ENCODE assay signal across 18 mouse cellular contexts in genomic region chr11:104609733-104610132, GRCm38 (mm10). TPM values are rescaled to one million over a fixed set of nuclear protein-coding genes. Genes with fewer than 3 reads are reported as not detected.
DNase-seq lines count a peak whose midpoint lies in the region; ATAC-seq and TF ChIP-seq lines count a peak whose summit lies in the region.
"Had no signal": no experiment of that assay in that cellular context is flagged by ENCODE, and none has a peak within 500 bp of the region (broad histone marks: within the 10 kb centered on the region; RNA-seq: fewer than 3 reads in every experiment).

No protein-coding gene starts in this region.

- intact Hi-C loops in left cerebral cortex, postnatal 10 days (cut with DNase I) = no loop called here

- no peak overlapping the region for H3K4me3 ChIP-seq in forebrain, embryonic 14.5 days (ENCODE audit: low read depth, low read length)
- H3K4me3 ChIP-seq in forebrain, embryonic 11.5 days (ENCODE audit: low read depth, low read length) = no peak overlapping the region
- H3K4me3 ChIP-seq in small intestine, adult 2 months (ENCODE audit: low read depth, low read length) = peak overlapping the region; percentile 46
- H3K4me3 ChIP-seq: embryonic facial prominence, embryonic 10.5 days; erythroblast, embryonic 14.5 days; heart, embryonic 10.5 days; limb, embryonic 15.5 days had no signal

- ATAC-seq in forebrain, embryonic 14.5 days = no peak
- no peak for ATAC-seq in forebrain, embryonic 11.5 days (replicated peaks; ENCODE audit: low FRiP score)
- ATAC-seq in megakaryocyte progenitor cell, adult 5-6 weeks (replicated peaks; ENCODE audit: poor library complexity) = no peak
- ATAC-seq: forebrain, postnatal 0 days; hindbrain, postnatal 0 days had no signal

- TF ChIP-seq CTCF in small intestine, adult 2 months (IDR thresholded peaks at IDR 0.05; ENCODE audit: extremely low read depth, insufficient read length, insufficient replicate concordance, low read depth, low read length) = no peak

- H3K27ac ChIP-seq in forebrain, embryonic 14.5 days (ENCODE audit: low read depth, low read length) = no peak overlapping the region
- no peak overlapping the region for H3K27ac ChIP-seq in forebrain, embryonic 11.5 days (ENCODE audit: low read depth, low read length)
- peak overlapping the region; percentile 68 for H3K27ac ChIP-seq in small intestine, adult 2 months (ENCODE audit: insufficient read depth, low read depth, low read length)
- H3K27ac ChIP-seq: embryonic facial prominence, embryonic 10.5 days; heart, embryonic 10.5 days; hindbrain, postnatal 0 days; limb, embryonic 15.5 days had no signal

- 50% methylated on average over 4 of the region's 4 CpGs for WGBS in forebrain, embryonic 14.5 days
- WGBS in forebrain, embryonic 11.5 days = 39% methylated on average over 4 of the region's 4 CpGs
- 43% methylated on average over 4 of the region's 4 CpGs for WGBS in small intestine, adult 2 months

- H3K4me2 ChIP-seq in forebrain, embryonic 14.5 days (ENCODE audit: low read length) = no peak overlapping the region
- H3K4me2 ChIP-seq in forebrain, embryonic 11.5 days (ENCODE audit: low read depth, low read length, severe bottlenecking) = no peak overlapping the region
- H3K4me2 ChIP-seq: limb, embryonic 15.5 days had no signal

- peaks cover 19% of the 10 kb centered on the region for H3K27me3 ChIP-seq in forebrain, embryonic 14.5 days (replicated peaks; ENCODE audit: control insufficient read depth, insufficient read depth, low read length)
- H3K27me3 ChIP-seq in forebrain, embryonic 11.5 days (ENCODE audit: control insufficient read depth, insufficient read depth, low read length) = peaks cover 16% of the 10 kb centered on the region
- H3K27me3 ChIP-seq in small intestine, adult 2 months (ENCODE audit: control insufficient read depth, insufficient read depth, low read length) = peaks cover 14% of the 10 kb centered on the region

- peaks cover 4% of the 10 kb centered on the region; the same call in 1 of the 2 replicates for H3K4me1 ChIP-seq in forebrain, embryonic 14.5 days (ENCODE audit: control insufficient read depth, insufficient read depth, low read length)
- H3K4me1 ChIP-seq in forebrain, embryonic 11.5 days (replicated peaks; ENCODE audit: control insufficient read depth, insufficient read depth, low read length) = peaks cover 5% of the 10 kb centered on the region; the same call in 1 of the 2 replicates
- peaks cover 5% of the 10 kb centered on the region; the same call in 1 of the 2 replicates for H3K4me1 ChIP-seq in small intestine, adult 2 months (ENCODE audit: control insufficient read depth, insufficient read depth, insufficient read length, low read length)

- H3K36me3 ChIP-seq in forebrain, embryonic 14.5 days (ENCODE audit: control insufficient read depth, insufficient read depth, low read length) = no peaks in the 10 kb centered on the region
- H3K36me3 ChIP-seq in forebrain, embryonic 11.5 days (ENCODE audit: control insufficient read depth, insufficient read depth, low read length) = no peaks in the 10 kb centered on the region
- no peaks in the 10 kb centered on the region for H3K36me3 ChIP-seq in small intestine, adult 2 months (ENCODE audit: control insufficient read depth, insufficient read depth, low read length)
- H3K36me3 ChIP-seq: embryonic facial prominence, embryonic 10.5 days; heart, embryonic 10.5 days; limb, embryonic 15.5 days had no signal

- DNase-seq in forebrain, embryonic 14.5 days (ENCODE audit: low spot score) = no peak
- no peak for DNase-seq in forebrain, embryonic 11.5 days (ENCODE audit: low spot score)
- DNase-seq in CD4-positive, CD25-positive, alpha-beta regulatory T cell, adult 2 months (ENCODE audit: low read depth, low spot score) = peak; percentile 42
- peak; percentile 57 for DNase-seq in induced T-regulatory cell, adult 2 months (ENCODE audit: low read depth)
- DNase-seq in left cerebral cortex, postnatal 10 days (ENCODE audit: extremely low spot score in 1 of 2, low spot score in 2 of 2) = no peak
- no peak for DNase-seq in heart, adult 11 months
- DNase-seq: adrenal gland, postnatal 25 days; cerebellum, postnatal 10 days; forebrain, postnatal 0 days; kidney, postnatal 14 days; right cerebral cortex, postnatal 14 days had no signal

- H3K9ac ChIP-seq in forebrain, embryonic 14.5 days (ENCODE audit: low read length) = 0 out of 2 replicates have a peak overlapping the region, but pooled peaks have one; percentile 13
- H3K9ac ChIP-seq in forebrain, embryonic 11.5 days (ENCODE audit: low read length) = no peak overlapping the region
- H3K9ac ChIP-seq: forebrain, postnatal 0 days; limb, embryonic 15.5 days had no signal

- no peak for TF ChIP-seq POLR2A in small intestine, adult 2 months (IDR thresholded peaks at IDR 0.05; ENCODE audit: low read depth, low read length)

- no peaks in the 10 kb centered on the region for H3K9me3 ChIP-seq in forebrain, embryonic 14.5 days (replicated peaks; ENCODE audit: control insufficient read depth, low read length)
- no peaks in the 10 kb centered on the region for H3K9me3 ChIP-seq in forebrain, embryonic 11.5 days (ENCODE audit: control insufficient read depth, low read length)
- H3K9me3 ChIP-seq: embryonic facial prominence, embryonic 10.5 days; heart, embryonic 10.5 days; limb, embryonic 15.5 days had no signal

RNA-seq across cellular contexts. Expression of gene Itgb3, which starts 1.9 kb away (rescaled TPM):
- 0.24 and 0.27 TPM in 2 replicates for polyA plus RNA-seq in forebrain, embryonic 14.5 days (2014; fragmentation: Nextera tagmentation; extraction: Ambion mirVana)
- polyA plus RNA-seq in forebrain, embryonic 11.5 days (2014; fragmentation: Nextera tagmentation; extraction: Ambion mirVana) = 0.98 and 1.1 TPM in 2 replicates
- polyA plus RNA-seq in small intestine, adult 2 months (2012; rRNA removed) = 5.3 and 7.2 TPM in 2 replicates
- total RNA-seq in left cerebral cortex, postnatal 10 days (2021) = 1 to 10 TPM; 5.5 to 6.7 TPM
- total RNA-seq in megakaryocyte progenitor cell, adult 5-6 weeks (2015) = 2.0 and 2.2 TPM in 2 replicates
- total RNA-seq in megakaryocyte progenitor cell, adult 5-6 weeks (2017) = 4.0 and 5.3 TPM in 2 replicates

RNA-seq across cellular contexts. Expression of gene Myl4, which starts 59.3 kb away (rescaled TPM):
- 1.7 and 3.0 TPM in 2 replicates for polyA plus RNA-seq in forebrain, embryonic 14.5 days (2014; fragmentation: Nextera tagmentation; extraction: Ambion mirVana)
- 0.44 and 0.84 TPM in 2 replicates for polyA plus RNA-seq in forebrain, embryonic 11.5 days (2014; fragmentation: Nextera tagmentation; extraction: Ambion mirVana)
- 2.2 and 3.4 TPM in 2 replicates for polyA plus RNA-seq in small intestine, adult 2 months (2012; rRNA removed)
- total RNA-seq in left cerebral cortex, postnatal 10 days (2021) = 10 to 100 TPM in 1 of 2 experiments, 1 to 10 TPM in 1; 8.7 to 10.9 TPM
- 2.2 and 3.2 TPM in 2 replicates for total RNA-seq in megakaryocyte progenitor cell, adult 5-6 weeks (2015)
- 1.8 and 4.9 TPM in 2 replicates for total RNA-seq in megakaryocyte progenitor cell, adult 5-6 weeks (2017)

RNA-seq across cellular contexts. Expression of gene Cdc27, which starts 59.3 kb away (rescaled TPM):
- 50.2 and 50.4 TPM in 2 replicates for polyA plus RNA-seq in forebrain, embryonic 14.5 days (2014; fragmentation: Nextera tagmentation; extraction: Ambion mirVana)
- polyA plus RNA-seq in forebrain, embryonic 11.5 days (2014; fragmentation: Nextera tagmentation; extraction: Ambion mirVana) = 56.4 and 62.7 TPM in 2 replicates
- 0.74 and 1.2 TPM in 2 replicates for polyA plus RNA-seq in small intestine, adult 2 months (2012; rRNA removed)
- 10 to 100 TPM; 63.9 to 73.9 TPM for total RNA-seq in left cerebral cortex, postnatal 10 days (2021)
- total RNA-seq in megakaryocyte progenitor cell, adult 5-6 weeks (2015) = 72.1 and 80.0 TPM in 2 replicates
- total RNA-seq in megakaryocyte progenitor cell, adult 5-6 weeks (2017) = 48.6 and 58.0 TPM in 2 replicates

Comparison
In these comparisons a context has a peak if more than half of its experiments do, and no peak if none do; other contexts are left out.
1. DNase-seq: peak in CD4-positive, CD25-positive, alpha-beta regulatory T cell, adult 2 months (single experiment) and induced T-regulatory cell, adult 2 months (single experiment); none in forebrain, embryonic 14.5 days (single experiment), forebrain, embryonic 11.5 days (single experiment), left cerebral cortex, postnatal 10 days (0 of 2) and heart, adult 11 months (single experiment).
2. RNA of gene Cdc27, which starts 59.3 kb away (polyA plus RNA-seq): 56.4 to 62.7 TPM in forebrain, embryonic 11.5 days and 50.2 to 50.4 TPM in forebrain, embryonic 14.5 days; 0.74 to 1.2 TPM in small intestine, adult 2 months; every median in the first group is over 10 times any median in the second.